Mouse (Mus musculus) hindbrain, postnatal 0 days (tissue): Measurements from ENCODE around the gene Rasgef1c. TPM values are rescaled to one million over a fixed set of nuclear protein-coding genes. Genes with fewer than 3 reads are reported as not detected.

ENCODE experiments used
- ATAC-seq: fragments of 200-750 bp; cut with Nextera tagmentation; 2 replicates; pipeline ENCODE4 v1.8.0; 2017; ENCODE audit warnings: mild to moderate bottlenecking, moderate TSS enrichment, moderate library complexity
- DNase-seq: peaks from one replicate; pipeline ENCODE4 v3.0.0-alpha.2; 2015; ENCODE audit warnings: low spot score
- H3K27ac ChIP-seq: fragments of 300-500 bp; sonication (generic); 2 replicates; pipeline ENCODE4 v1.5.1; 2014; ENCODE audit warnings: mild to moderate bottlenecking
- H3K27me3 ChIP-seq: fragments of 300-500 bp; sonication (generic); 2 replicates; pipeline ENCODE4 v1.6.1; 2014; ENCODE audit warnings: low read length, mixed read lengths; ENCODE audit not compliant: insufficient read depth
- H3K36me3 ChIP-seq: fragments of 300-500 bp; sonication (generic); 2 replicates; pipeline ENCODE4 v1.6.1; 2014; ENCODE audit warnings: low read length, mixed read lengths; ENCODE audit not compliant: insufficient read depth
- H3K4me1 ChIP-seq: fragments of 300-500 bp; sonication (generic); 2 replicates; pipeline ENCODE4 v1.6.1; 2014; ENCODE audit warnings: antibody characterized with exemption, low read length, mixed read lengths; ENCODE audit not compliant: insufficient read depth
- H3K4me2 ChIP-seq: fragments of 300-500 bp; sonication (generic); 2 replicates; pipeline ENCODE4 v1.6.1; 2014; ENCODE audit warnings: low read depth, mild to moderate bottlenecking, low read length, moderate library complexity, mixed read lengths
- H3K4me3 ChIP-seq: fragments of 300-500 bp; sonication (generic); 2 replicates; pipeline ENCODE4 v1.5.1; 2014; ENCODE audit warnings: low read length
- H3K9ac ChIP-seq: fragments of 300-500 bp; sonication (generic); replicated peaks from 2 replicates; pipeline ENCODE4 v1.6.1; 2014; ENCODE audit warnings: mild to moderate bottlenecking, low read length, moderate library complexity, mixed read lengths
- H3K9me3 ChIP-seq: fragments of 300-500 bp; sonication (generic); 2 replicates; pipeline ENCODE4 v1.6.1; 2016; ENCODE audit warnings: low read length, mixed read lengths
- CTCF ChIP-seq: IDR thresholded peaks from 2 replicates; pipeline ENCODE4 v1.5.1; 2016; ENCODE audit warnings: antibody characterized with exemption, control low read depth, low read depth
- WGBS: fragments of 180-500 bp; shearing (Covaris S2); extraction: QIAGEN DNeasy Blood & Tissue Kit; methylation state at CpG from one replicate; pipeline ENCODE4 v1.1.7; 2014; 5-methylcytosine and 5-hydroxymethylcytosine counted together
- polyA plus RNA-seq: library from polyadenylated mRNA; unstranded; fragments of >200 nt; fragmentation: Nextera tagmentation; extraction: Ambion mirVana; gene quantifications from 2 replicates; pipeline ENCODE4 v1.2.1, GENCODE M21; 2015
- total RNA-seq: library from RNA; depleted of rRNA; stranded (reverse); fragments of >200 nt; gene quantifications from 2 replicates; pipeline ENCODE4 v1.2.3, GENCODE M21; 2014

Rasgef1c gene
- total and polyA plus RNA-seq, 2 experiments from 2014 or later: 44.9 to 50.2 TPM

DNA sequence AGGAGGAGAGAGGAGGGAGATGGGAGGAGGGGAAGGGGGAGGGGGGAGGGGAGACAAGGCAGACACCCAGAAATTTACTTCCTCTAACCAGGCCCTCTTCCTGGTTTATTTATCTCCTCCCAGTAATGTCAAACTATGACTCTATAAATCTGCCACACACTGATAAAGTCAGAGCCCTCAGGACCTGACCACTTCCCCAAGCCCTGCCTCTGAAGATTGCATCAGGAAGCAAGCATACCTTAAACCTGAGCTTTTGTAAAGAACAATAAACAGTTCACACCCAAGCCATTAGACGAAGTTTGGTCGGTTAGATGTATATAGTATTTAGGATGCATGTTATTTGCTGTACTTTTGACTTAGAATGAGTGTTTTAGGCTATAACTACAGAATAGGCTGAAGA, 92.9 kb downstream of the Rasgef1c start:
- Histone ChIP-seq H3K9me3 (no peaks in the 10 kb centered on the region), H3K4me3 (no peak overlapping the region), H3K9ac (no peak overlapping the region), H3K4me2 (no peak overlapping the region), H3K27me3 (no peaks in the 10 kb centered on the region), H3K36me3 (no peaks in the 10 kb centered on the region), H3K27ac (no peak overlapping the region), H3K4me1 (no peaks in the 10 kb centered on the region)
- 93% methylated on average over 2 of the region's 2 CpGs for WGBS
- DNase-seq: no peak
- TF ChIP-seq CTCF: no peak
- no peak for ATAC-seq

DNA sequence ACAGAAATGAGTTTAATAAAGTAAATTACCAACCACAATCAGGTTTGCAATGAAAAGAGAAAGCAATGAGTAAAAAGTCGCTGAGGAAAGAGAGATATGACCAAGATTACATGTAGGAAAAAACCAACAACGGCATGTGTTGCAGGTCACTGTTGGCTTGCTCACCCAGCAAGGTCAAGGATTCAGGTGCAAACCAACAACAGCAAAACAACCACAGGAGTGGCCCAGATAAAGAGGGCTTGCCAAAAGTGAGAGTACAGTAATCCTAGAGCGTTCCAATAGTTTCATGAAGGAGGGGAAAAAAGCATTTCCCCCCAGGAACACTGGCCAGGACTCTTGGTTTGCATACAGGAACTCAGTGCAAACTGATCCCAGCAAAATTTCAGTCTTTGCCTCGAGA, 94.8 kb downstream of the Rasgef1c start:
- H3K4me2 ChIP-seq: no peak overlapping the region
- no peak for TF ChIP-seq CTCF

DNA sequence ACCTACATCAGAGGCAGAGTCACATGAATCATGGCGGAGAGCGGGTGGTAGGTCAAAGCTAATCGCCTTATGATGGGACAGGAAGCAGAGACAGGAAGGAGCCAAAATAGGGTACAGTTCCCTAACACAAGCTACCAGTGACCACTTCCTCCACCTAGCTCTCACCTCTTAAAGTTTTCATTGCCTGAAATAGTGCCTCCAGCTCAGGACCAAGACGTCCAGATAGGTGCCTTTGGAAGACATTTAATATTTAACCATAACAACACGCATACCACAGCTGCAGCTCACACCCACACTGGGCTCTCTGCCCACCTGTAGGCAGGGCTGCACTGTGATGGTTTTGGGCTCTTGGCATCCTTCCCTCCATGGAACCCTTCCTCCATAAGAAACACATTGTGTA, 95.7 kb downstream of the Rasgef1c start:
- H3K4me3 ChIP-seq: no peak overlapping the region
- no peak for TF ChIP-seq CTCF
- no peak overlapping the region for H3K9ac ChIP-seq
- H3K36me3 ChIP-seq: no peaks in the 10 kb centered on the region
- H3K9me3 ChIP-seq: no peaks in the 10 kb centered on the region
- DNase-seq (no peak), ATAC-seq (no peak)
- H3K27ac ChIP-seq: no peak overlapping the region
- no peak overlapping the region for H3K4me2 ChIP-seq
- no peaks in the 10 kb centered on the region for H3K27me3 ChIP-seq
- WGBS: 72% methylated on average over 5 of the region's 5 CpGs
- no peaks in the 10 kb centered on the region for H3K4me1 ChIP-seq

More for the DNA sequence above, 94.8 kb downstream of the Rasgef1c start:
- DNase-seq (no peak), ATAC-seq (no peak)
- H3K9me3 ChIP-seq: no peaks in the 10 kb centered on the region
- H3K4me3 ChIP-seq: no peak overlapping the region
- no peak overlapping the region for H3K9ac ChIP-seq
- WGBS: 80% methylated on average over 4 of the region's 4 CpGs
- H3K36me3 ChIP-seq: no peaks in the 10 kb centered on the region
- no peaks in the 10 kb centered on the region for H3K4me1 ChIP-seq
- no peak overlapping the region for H3K27ac ChIP-seq
- no peaks in the 10 kb centered on the region for H3K27me3 ChIP-seq

DNA sequence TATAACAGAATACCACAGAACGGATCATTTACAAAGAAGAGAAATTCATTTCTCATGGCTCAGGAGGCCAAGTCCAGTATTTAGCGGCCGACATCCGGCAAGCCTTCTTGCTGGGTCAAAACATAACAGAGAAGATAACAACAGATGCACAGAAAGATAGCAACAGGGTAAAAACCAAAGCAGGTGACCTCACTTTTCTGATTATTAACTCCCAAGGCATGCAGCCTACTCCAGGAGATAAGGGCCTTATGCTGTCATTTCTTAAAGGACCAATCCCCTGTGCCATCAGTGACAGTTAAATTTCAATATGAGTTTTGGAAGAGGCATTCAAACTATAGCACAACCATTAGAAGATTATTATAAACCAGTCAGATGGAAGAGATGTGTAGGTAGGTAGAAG, 101.2 kb downstream of the Rasgef1c start:
- ATAC-seq (no peak), DNase-seq (no peak)
- H3K27me3 ChIP-seq: no peaks in the 10 kb centered on the region
- no peak overlapping the region for H3K4me3 ChIP-seq
- TF ChIP-seq CTCF: no peak
- no peak overlapping the region for H3K9ac ChIP-seq
- no peaks in the 10 kb centered on the region for H3K36me3 ChIP-seq
- H3K9me3 ChIP-seq: no peaks in the 10 kb centered on the region
- no peaks in the 10 kb centered on the region for H3K4me1 ChIP-seq
- WGBS: 91% methylated on average over 4 of the region's 4 CpGs
- H3K27ac ChIP-seq: no peak overlapping the region
- no peak overlapping the region for H3K4me2 ChIP-seq

DNA sequence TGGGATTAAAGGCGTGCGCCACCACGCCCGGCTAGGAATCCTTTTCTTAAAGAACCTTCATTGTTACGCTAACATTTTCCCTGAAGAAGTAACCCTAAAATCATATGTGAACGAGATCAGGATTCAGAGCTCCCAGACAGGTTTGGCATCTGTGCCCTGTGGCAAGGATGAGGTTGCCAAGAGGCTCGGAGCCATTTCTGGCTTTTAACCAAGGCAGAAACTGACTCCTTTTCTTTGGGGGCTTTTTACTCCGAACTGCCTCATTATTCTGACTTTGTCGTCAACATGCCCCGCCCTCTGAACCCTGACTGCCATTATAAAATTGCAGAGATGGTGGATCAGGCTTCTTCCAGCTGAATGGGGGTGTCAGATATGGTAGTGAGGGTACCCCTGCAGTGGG, 106.1 kb downstream of the Rasgef1c start:
- Histone ChIP-seq H3K27me3 (no peaks in the 10 kb centered on the region), H3K4me3 (no peak overlapping the region), H3K4me2 (no peak overlapping the region), H3K9ac (no peak overlapping the region), H3K4me1 (0 out of 2 replicates have a peak, but pooled peaks cover 3% of the 10 kb centered on the region), H3K36me3 (no peaks in the 10 kb centered on the region), H3K9me3 (no peaks in the 10 kb centered on the region), H3K27ac (no peak overlapping the region)
- ATAC-seq: no peak
- 60% methylated on average over 10 of the region's 10 CpGs for WGBS
- no peak for TF ChIP-seq CTCF
- peak; percentile 41 for DNase-seq

DNA sequence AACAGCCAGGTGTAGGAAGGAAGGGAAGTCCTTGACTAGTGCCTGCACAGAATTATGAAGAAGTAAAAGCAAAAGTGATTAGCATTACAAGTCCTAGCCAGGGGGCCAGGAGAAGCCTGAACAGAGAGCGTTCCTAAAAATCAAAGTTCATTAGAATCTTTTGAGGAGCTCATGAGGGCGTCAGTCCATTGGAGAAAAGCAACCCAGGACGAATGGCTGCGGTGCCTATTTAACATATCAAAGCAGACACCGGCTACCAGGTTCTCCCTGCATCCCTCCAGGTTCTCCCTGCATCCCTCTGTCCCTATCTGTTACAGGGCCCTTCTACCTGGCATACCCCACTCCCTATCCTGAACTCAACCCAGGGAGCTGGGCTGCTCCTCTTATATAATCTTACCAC, 106.6 kb downstream of the Rasgef1c start:
- WGBS: 31% methylated on average over 5 of the region's 5 CpGs
- Histone ChIP-seq H3K36me3 (no peaks in the 10 kb centered on the region), H3K4me3 (no peak overlapping the region), H3K4me2 (no peak overlapping the region), H3K9ac (no peak overlapping the region), H3K9me3 (no peaks in the 10 kb centered on the region), H3K27ac (no peak overlapping the region), H3K27me3 (no peaks in the 10 kb centered on the region), H3K4me1 (0 out of 2 replicates have a peak, but pooled peaks cover 3% of the 10 kb centered on the region)
- TF ChIP-seq CTCF: no peak
- no peak for DNase-seq
- no peak for ATAC-seq

DNA sequence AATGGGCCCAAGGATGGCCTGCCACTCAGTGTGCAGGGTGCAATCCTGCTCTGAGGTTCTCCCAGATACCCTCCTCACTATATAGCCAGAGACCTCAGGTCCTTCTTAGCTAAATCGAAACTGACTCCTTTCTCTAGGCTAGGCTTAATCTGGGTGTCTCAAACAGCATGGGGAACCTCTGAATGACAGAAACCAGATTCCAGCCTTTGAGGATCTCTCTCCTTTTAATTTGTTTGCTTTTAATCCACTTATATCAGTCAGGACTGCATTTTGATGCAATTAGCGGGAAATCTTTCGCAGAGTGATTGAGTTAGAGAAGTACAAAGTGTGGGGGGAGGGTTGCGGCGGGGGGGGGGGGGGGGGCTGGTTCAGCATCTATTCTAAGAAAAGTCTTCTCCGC, 111.4 kb downstream of the Rasgef1c start:
- no peak for ATAC-seq
- TF ChIP-seq CTCF: no peak
- 86% methylated on average over 6 of the region's 6 CpGs for WGBS
- Histone ChIP-seq H3K9ac (no peak overlapping the region), H3K9me3 (no peaks in the 10 kb centered on the region), H3K4me3 (no peak overlapping the region), H3K27ac (no peak overlapping the region), H3K36me3 (no peaks in the 10 kb centered on the region), H3K4me1 (0 out of 2 replicates have a peak, but pooled peaks cover 2% of the 10 kb centered on the region), H3K27me3 (no peaks in the 10 kb centered on the region), H3K4me2 (no peak overlapping the region)
- no peak for DNase-seq

DNA sequence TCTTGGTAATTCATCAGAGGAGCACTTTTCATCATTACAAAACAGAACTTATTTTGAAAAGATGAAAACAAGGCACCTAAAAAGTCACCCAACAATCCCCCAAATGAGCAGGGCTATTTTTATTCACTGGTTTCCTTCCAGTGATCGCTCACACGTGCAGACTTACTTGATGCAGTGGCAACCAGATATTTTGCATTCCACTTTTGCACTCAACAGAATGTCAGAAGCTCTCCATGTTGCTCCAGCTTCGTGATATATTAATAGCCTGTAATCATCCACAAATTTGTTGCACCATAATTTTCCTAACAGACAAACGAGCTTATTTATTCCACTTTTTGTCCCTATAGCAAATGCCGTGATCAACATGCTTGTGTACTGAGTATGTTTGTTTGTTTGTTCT, 114.9 kb downstream of the Rasgef1c start:
- TF ChIP-seq CTCF: no peak
- WGBS: 80% methylated on average over 5 of the region's 5 CpGs
- H3K36me3 ChIP-seq: no peaks in the 10 kb centered on the region

More for the DNA sequence above, 114.9 kb downstream of the Rasgef1c start:
- no peak overlapping the region for H3K4me3 ChIP-seq
- DNase-seq (no peak), ATAC-seq (no peak)
- no peaks in the 10 kb centered on the region for H3K4me1 ChIP-seq
- H3K9me3 ChIP-seq: no peaks in the 10 kb centered on the region
- H3K9ac ChIP-seq: no peak overlapping the region
- H3K27me3 ChIP-seq: no peaks in the 10 kb centered on the region
- H3K4me2 ChIP-seq: no peak overlapping the region
- H3K27ac ChIP-seq: no peak overlapping the region
